Mouse (Mus musculus) intestine, embryonic 14.5 days (tissue): ENCODE data around the gene Znhit2. TPM values are rescaled to one million over a fixed set of nuclear protein-coding genes. Genes with fewer than 3 reads are reported as not detected.

ENCODE experiments used
- ATAC-seq: fragments of 200-750 bp; cut with Nextera tagmentation; replicated peaks from 2 replicates; pipeline ENCODE4 v1.8.0; 2017; ENCODE audit warnings: low read depth, moderate number of reproducible peaks, moderate TSS enrichment, moderate library complexity; ENCODE audit not compliant: low FRiP score, low TSS enrichment
- DNase-seq: peaks from one replicate; pipeline ENCODE4 v3.0.0-alpha.2; 2018; ENCODE audit warnings: low spot score
- H3K27ac ChIP-seq: fragments of 300-500 bp; sonication (generic); 2 replicates; pipeline ENCODE4 v1.5.1; 2014; ENCODE audit warnings: low read depth, mild to moderate bottlenecking, control low read depth
- H3K27me3 ChIP-seq: fragments of 300-500 bp; sonication (generic); replicated peaks from 2 replicates; pipeline ENCODE4 v1.6.1; 2014; ENCODE audit warnings: low read length, control low read depth; ENCODE audit not compliant: control insufficient read depth, insufficient read depth
- H3K36me3 ChIP-seq: fragments of 300-500 bp; sonication (generic); 2 replicates; pipeline ENCODE4 v1.6.1; 2014; ENCODE audit warnings: low read length, control low read depth; ENCODE audit not compliant: control insufficient read depth, insufficient read depth
- H3K4me1 ChIP-seq: fragments of 300-500 bp; sonication (generic); replicated peaks from 2 replicates; pipeline ENCODE4 v1.6.1; 2014; ENCODE audit warnings: low read length, control low read depth, mixed read lengths; ENCODE audit not compliant: control insufficient read depth, insufficient read depth
- H3K4me2 ChIP-seq: fragments of 300-500 bp; sonication (generic); 2 replicates; pipeline ENCODE4 v1.6.1; 2014; ENCODE audit warnings: low read length
- H3K4me3 ChIP-seq: fragments of 300-500 bp; sonication (generic); 2 replicates; pipeline ENCODE4 v1.5.1; 2014; ENCODE audit warnings: low read depth, low read length, control low read depth, mixed read lengths
- H3K9ac ChIP-seq: fragments of 300-500 bp; sonication (generic); 2 replicates; pipeline ENCODE4 v1.6.1; 2014; ENCODE audit warnings: mild to moderate bottlenecking, low read length
- H3K9me3 ChIP-seq: fragments of 300-500 bp; sonication (generic); 2 replicates; pipeline ENCODE4 v1.6.1; 2016; ENCODE audit warnings: low read length, control low read depth; ENCODE audit not compliant: control insufficient read depth
- WGBS: fragments of 180-500 bp; shearing (Covaris S2); extraction: QIAGEN DNeasy Blood & Tissue Kit; methylation state at CpG from one replicate; pipeline ENCODE4 v1.1.7; 2014; 5-methylcytosine and 5-hydroxymethylcytosine counted together
- microRNA-seq: library from miRNA; unstranded; fragments of <30 nt; microRNA quantifications from one replicate; pipeline ENCODE4, GENCODE M21; 2016
- polyA plus RNA-seq: library from polyadenylated mRNA; unstranded; fragments of >200 nt; fragmentation: Nextera tagmentation; extraction: Ambion mirVana; gene quantifications from 2 replicates; pipeline ENCODE4 v1.2.1, GENCODE M21; 2014

The Znhit2 gene
- polyA plus RNA-seq, 1 experiment from 2014 or later: 38.3 TPM

DNA sequence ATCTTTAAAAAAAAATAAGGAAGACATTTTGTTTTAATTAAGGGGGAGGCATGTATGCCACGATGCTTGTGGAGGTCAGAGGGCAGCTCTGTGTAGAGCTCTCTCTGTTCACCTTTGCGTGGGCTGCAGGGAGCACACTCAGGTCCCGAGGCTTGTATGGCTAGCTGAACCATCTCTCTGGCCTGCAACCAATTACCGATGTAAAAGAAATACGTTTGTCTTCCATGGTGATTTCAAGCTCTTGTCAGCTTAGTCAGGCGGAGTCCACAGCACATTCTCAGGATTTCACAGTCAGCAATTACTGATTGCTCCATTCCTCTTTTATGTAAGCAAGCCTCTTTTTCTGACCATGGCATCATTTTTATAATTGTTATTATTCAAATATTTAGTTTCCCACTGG lies 40.2 kb downstream of the Znhit2 start:
- H3K27me3 ChIP-seq: no peaks in the 10 kb centered on the region
- no peak for ATAC-seq
- no peak overlapping the region for H3K27ac ChIP-seq
- H3K9me3 ChIP-seq: no peaks in the 10 kb centered on the region
- H3K4me3 ChIP-seq: no peak overlapping the region
- WGBS: 53% methylated on average over 6 of the region's 6 CpGs
- H3K4me1 ChIP-seq: no peaks in the 10 kb centered on the region
- no peak overlapping the region for H3K4me2 ChIP-seq
- DNase-seq: no peak
- no peak overlapping the region for H3K9ac ChIP-seq
- peaks cover 4% of the 10 kb centered on the region; the same call in 1 of the 2 replicates for H3K36me3 ChIP-seq

DNA sequence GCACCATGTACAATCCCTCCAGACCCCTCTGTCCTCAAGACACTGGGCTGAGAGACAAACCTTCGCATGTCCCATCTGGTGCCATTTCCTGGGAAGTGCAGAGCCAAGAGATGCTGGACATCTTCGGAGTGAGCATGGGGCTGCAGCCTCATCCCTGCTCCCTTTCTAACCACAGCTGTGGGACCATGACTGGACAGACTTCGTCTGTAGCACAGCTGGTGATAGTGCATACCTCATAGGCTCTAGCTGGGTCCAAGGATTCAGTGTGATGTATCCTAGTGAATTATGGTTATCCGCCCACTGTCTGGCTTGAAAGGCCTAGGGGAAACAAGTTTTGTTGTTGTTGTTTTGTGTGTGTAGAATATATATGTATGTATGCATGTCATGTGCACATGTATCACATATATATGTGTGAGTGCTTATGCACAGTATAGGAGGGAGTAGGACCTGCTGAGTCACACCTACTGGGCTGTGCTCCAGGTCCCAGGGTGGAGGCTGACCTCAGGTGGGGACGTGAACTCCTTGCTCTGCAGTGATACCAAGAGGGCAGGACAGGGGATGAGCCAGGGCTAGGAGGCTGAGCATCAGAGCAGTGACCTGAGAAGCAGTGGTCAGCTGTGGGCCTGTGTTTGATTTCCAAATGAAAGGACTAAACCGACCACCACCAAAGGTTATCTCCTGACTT lies 41.3 kb downstream of the Znhit2 start:
- H3K27ac ChIP-seq: no peak overlapping the region
- H3K27me3 ChIP-seq: no peaks in the 10 kb centered on the region
- no peak overlapping the region for H3K9ac ChIP-seq
- no peak for ATAC-seq
- no peak for DNase-seq
- WGBS: 73% methylated on average over 6 of the region's 6 CpGs
- no peaks in the 10 kb centered on the region for H3K9me3 ChIP-seq
- H3K4me2 ChIP-seq: no peak overlapping the region
- peaks cover 4% of the 10 kb centered on the region; the same call in 1 of the 2 replicates for H3K36me3 ChIP-seq
- H3K4me3 ChIP-seq: no peak overlapping the region
- H3K4me1 ChIP-seq: no peaks in the 10 kb centered on the region

DNA sequence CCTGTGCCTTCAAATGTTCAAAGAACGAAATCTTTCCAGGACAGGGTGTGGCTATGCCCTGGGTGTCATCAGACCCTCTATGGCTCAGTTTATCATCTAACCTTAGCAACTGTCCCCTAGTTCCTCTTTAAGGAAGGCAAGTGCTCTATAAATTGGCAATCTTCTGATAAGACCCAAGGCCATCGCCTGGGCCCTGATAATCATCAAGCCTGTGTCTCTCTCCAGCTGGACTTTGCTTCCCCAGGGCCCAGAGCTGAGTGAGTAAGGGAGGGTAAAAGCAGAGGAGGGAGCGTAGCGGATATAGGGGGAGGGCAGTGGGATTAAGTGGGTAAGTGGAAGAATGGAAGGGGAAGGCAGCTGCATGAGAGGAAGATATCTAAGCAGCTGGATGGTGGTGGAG lies 43.5 kb downstream of the Znhit2 start:
- Histone ChIP-seq H3K36me3 (no peaks in the 10 kb centered on the region), H3K9me3 (no peaks in the 10 kb centered on the region), H3K4me2 (no peak overlapping the region), H3K4me3 (no peak overlapping the region), H3K27me3 (no peaks in the 10 kb centered on the region), H3K27ac (no peak overlapping the region), H3K4me1 (no peaks in the 10 kb centered on the region), H3K9ac (no peak overlapping the region)
- DNase-seq: no peak
- peak; percentile 48 for ATAC-seq
- WGBS: 72% methylated on average over 4 of the region's 4 CpGs

DNA sequence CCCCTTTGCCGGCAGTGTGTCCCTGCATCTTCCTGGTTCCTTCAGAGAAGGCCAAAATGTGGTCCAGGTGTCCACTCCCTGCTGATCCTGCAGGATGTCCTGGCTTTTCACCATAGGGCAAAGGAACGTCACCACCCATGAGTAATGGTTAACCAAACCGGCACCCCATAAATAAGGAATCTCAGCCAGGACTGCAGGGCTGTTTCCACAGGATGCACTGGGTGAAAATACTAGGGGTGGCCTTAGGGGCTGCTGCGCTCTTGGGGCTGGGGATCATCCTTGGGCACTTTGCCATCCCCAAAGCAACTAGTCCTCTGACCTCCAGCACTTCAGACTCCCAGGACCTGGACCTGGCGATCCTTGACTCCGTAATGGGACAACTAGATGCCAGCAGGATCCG lies 44.6 kb downstream of the Znhit2 start, which contains the start of gene Naaladl1:
TSS of gene Naaladl1 (plus strand) at position 197 of the 400 bp plus-strand sequence.
- H3K9ac ChIP-seq: no peak within 1 kb of the TSS
- WGBS: 81% methylated on average over 7 of the region's 7 CpGs
- no peaks in the 10 kb centered on the region for H3K4me1 ChIP-seq
- no peaks in the 10 kb centered on the region for H3K27me3 ChIP-seq
- no peak within 1 kb of the TSS for H3K27ac ChIP-seq
- no peak within 1 kb of the TSS for H3K4me2 ChIP-seq
- no peaks in the 10 kb centered on the region for H3K36me3 ChIP-seq
- ATAC-seq (no peak), DNase-seq (no peak)
- no peak within 1 kb of the TSS for H3K4me3 ChIP-seq
- H3K9me3 ChIP-seq: no peaks in the 10 kb centered on the region

Small RNAs within 50 kb of the gene (microRNA-seq; reads per million reads assigned to microRNA genes)
- 0.68 reads per million for gene Mir6988

Other genes with a start within 250 kb of the Znhit2 start
- 18.2 and 18.9 TPM in 2 replicates for gene Frmd8, start 185.9 kb upstream of the Znhit2 start, polyA plus RNA-seq
- gene Slc25a45, start 183.4 kb upstream of the Znhit2 start, polyA plus RNA-seq: 2.1 and 2.5 TPM in 2 replicates
- gene Tigd3, start 167.0 kb upstream of the Znhit2 start, polyA plus RNA-seq: 2.0 and 2.1 TPM in 2 replicates
- 131 and 145 TPM in 2 replicates for gene Dpf2, start 148.2 kb upstream of the Znhit2 start, polyA plus RNA-seq
- 7.0 and 9.3 TPM in 2 replicates for gene Cdc42ep2, start 136.4 kb upstream of the Znhit2 start, polyA plus RNA-seq
- 84.4 and 87.9 TPM in 2 replicates for gene Pola2, start 97.0 kb upstream of the Znhit2 start, polyA plus RNA-seq
- gene Slc22a20, start 75.0 kb upstream of the Znhit2 start, polyA plus RNA-seq: not detected in 2 replicates
- gene Capn1, start 45.3 kb upstream of the Znhit2 start, polyA plus RNA-seq: 9.4 and 10.1 TPM in 2 replicates
- 24.5 and 28.1 TPM in 2 replicates for gene Syvn1, start 14.6 kb upstream of the Znhit2 start, polyA plus RNA-seq
- 82.1 and 82.5 TPM in 2 replicates for gene Mrpl49, start 3.4 kb upstream of the Znhit2 start, polyA plus RNA-seq
- gene Fau, start 3.3 kb upstream of the Znhit2 start, polyA plus RNA-seq: 1,017 and 1,054 TPM in 2 replicates
- 30.6 and 31.4 TPM in 2 replicates for gene Tm7sf2, start 7.2 kb downstream of the Znhit2 start, polyA plus RNA-seq
- gene Vps51, start 16.0 kb downstream of the Znhit2 start, polyA plus RNA-seq: 63.9 and 65.0 TPM in 2 replicates
- gene Tmem262, start 18.8 kb downstream of the Znhit2 start, polyA plus RNA-seq: not detected in 2 replicates
- gene Gm28374, start 21.1 kb downstream of the Znhit2 start, polyA plus RNA-seq: 1.1 and 1.5 TPM in 2 replicates
- gene Zfpl1, start 23.8 kb downstream of the Znhit2 start, polyA plus RNA-seq: 70.9 and 77.0 TPM in 2 replicates
- gene Cdca5, start 23.8 kb downstream of the Znhit2 start, polyA plus RNA-seq: 43.3 and 44.1 TPM in 2 replicates
- gene AC131692.1, start 33.2 kb downstream of the Znhit2 start, polyA plus RNA-seq: 0.22 and 0.59 TPM in 2 replicates
- gene Naaladl1, start 44.6 kb downstream of the Znhit2 start, polyA plus RNA-seq: 4.1 and 4.4 TPM in 2 replicates
- 53.9 and 59.9 TPM in 2 replicates for gene Sac3d1, start 57.5 kb downstream of the Znhit2 start, polyA plus RNA-seq
- 35.4 and 36.0 TPM in 2 replicates for gene Snx15, start 67.1 kb downstream of the Znhit2 start, polyA plus RNA-seq
- 0.30 and 1.1 TPM in 2 replicates for gene Batf2, start 79.8 kb downstream of the Znhit2 start, polyA plus RNA-seq
- gene Arl2, start 80.4 kb downstream of the Znhit2 start, polyA plus RNA-seq: 101 and 110 TPM in 2 replicates
- not detected in 2 replicates for gene Majin, start 123.2 kb downstream of the Znhit2 start, polyA plus RNA-seq
- gene Gpha2, start 165.2 kb downstream of the Znhit2 start, polyA plus RNA-seq: 0.53 and 1.1 TPM in 2 replicates
- gene Ppp2r5b, start 174.7 kb downstream of the Znhit2 start, polyA plus RNA-seq: 24.1 and 27.5 TPM in 2 replicates
- gene Atg2a, start 180.5 kb downstream of the Znhit2 start, polyA plus RNA-seq: 11.6 and 12.9 TPM in 2 replicates
- 46.9 and 47.7 TPM in 2 replicates for gene Ehd1, start 215.5 kb downstream of the Znhit2 start, polyA plus RNA-seq
- 1.5 and 1.8 TPM in 2 replicates for gene Cdc42bpg, start 245.3 kb downstream of the Znhit2 start, polyA plus RNA-seq